16 mouse cellular contexts compared by ENCODE assay signal in genomic region chrX:50836029-50836691, GRCm38 (mm10). TPM values are rescaled to one million over a fixed set of nuclear protein-coding genes. Genes with fewer than 3 reads are reported as not detected.
DNase-seq lines count a peak whose midpoint lies in the region; ATAC-seq and TF ChIP-seq lines count a peak whose summit lies in the region.
"Had no signal": no experiment of that assay in that cellular context is flagged by ENCODE, and none has a peak within 500 bp of the region (broad histone marks: within the 10 kb centered on the region; RNA-seq: fewer than 3 reads in every experiment).

No protein-coding gene starts in this region.

- intact Hi-C loops in left cerebral cortex, postnatal 4 days (cut with DNase I), result no loop called here

- no peaks in the 10 kb centered on the region for H3K4me1 ChIP-seq in liver, postnatal 0 days (ENCODE audit: insufficient read depth)
- H3K4me1 ChIP-seq in thymus, adult 2 months (replicated peaks; ENCODE audit: control insufficient read depth, insufficient read depth, low read length), result no peaks in the 10 kb centered on the region
- H3K4me1 ChIP-seq in hindbrain, embryonic 13.5 days (replicated peaks), result no peaks in the 10 kb centered on the region
- no peaks in the 10 kb centered on the region for H3K4me1 ChIP-seq in forebrain, embryonic 10.5 days
- H3K4me1 ChIP-seq: heart, embryonic 10.5 days had no signal

- peak; percentile 79 for ATAC-seq in CD4-positive, CD25-positive, alpha-beta regulatory T cell, adult 4 months
- ATAC-seq in liver, postnatal 0 days, result no peak
- ATAC-seq in hindbrain, embryonic 13.5 days (ENCODE audit: low FRiP score), result no peak

- no peak overlapping the region for H3K4me3 ChIP-seq in liver, postnatal 0 days (ENCODE audit: low read depth, low read length)
- H3K4me3 ChIP-seq in thymus, adult 2 months (ENCODE audit: control insufficient read depth, insufficient read depth, low read length), result peak overlapping the region; percentile 35
- no peak overlapping the region for H3K4me3 ChIP-seq in hindbrain, embryonic 13.5 days
- H3K4me3 ChIP-seq in forebrain, embryonic 10.5 days, result no peak overlapping the region
- H3K4me3 ChIP-seq: heart, embryonic 10.5 days; midbrain, embryonic 10.5 days had no signal

- peak; percentile 3 for DNase-seq in brain, adult 2 months (ENCODE audit: low read depth, low spot score)
- no peak for DNase-seq in liver, postnatal 0 days
- DNase-seq in thymus, adult 2 months, result peak; percentile 40
- no peak for DNase-seq in left cerebral cortex, postnatal 4 days
- no peak for DNase-seq in forebrain, embryonic 10.5 days (ENCODE audit: extremely low spot score, low spot score)
- DNase-seq: cerebellum, postnatal 36 days; layer of hippocampus, postnatal 36 days; retina, postnatal 1 day had no signal

- H3K9me3 ChIP-seq in liver, postnatal 0 days (ENCODE audit: low read length), result no peaks in the 10 kb centered on the region
- H3K9me3 ChIP-seq in hindbrain, embryonic 13.5 days, result no peaks in the 10 kb centered on the region
- H3K9me3 ChIP-seq in forebrain, embryonic 10.5 days, result no peaks in the 10 kb centered on the region
- H3K9me3 ChIP-seq: G1E; heart, embryonic 10.5 days; midbrain, embryonic 10.5 days had no signal

- no peak for TF ChIP-seq EP300 in liver, postnatal 0 days (IDR thresholded peaks at IDR 0.05; ENCODE audit: low read depth)

- 33% methylated on average over 10 of the region's 10 CpGs for WGBS in liver, postnatal 0 days (ENCODE audit: insufficient replicate concordance)
- WGBS in thymus, adult 2 months, result 4% methylated on average over 9 of the region's 10 CpGs
- WGBS in hindbrain, embryonic 13.5 days, result 56% methylated on average over 10 of the region's 10 CpGs
- 67% methylated on average over 10 of the region's 10 CpGs for WGBS in forebrain, embryonic 10.5 days

- no peaks in the 10 kb centered on the region for H3K27me3 ChIP-seq in liver, postnatal 0 days (ENCODE audit: insufficient read depth, low read length)
- H3K27me3 ChIP-seq in thymus, adult 2 months (ENCODE audit: control insufficient read depth, insufficient read depth, low read length), result no peaks in the 10 kb centered on the region
- peaks cover 17% of the 10 kb centered on the region for H3K27me3 ChIP-seq in hindbrain, embryonic 13.5 days
- H3K27me3 ChIP-seq in forebrain, embryonic 10.5 days (ENCODE audit: poor library complexity, severe bottlenecking), result peaks cover 40% of the 10 kb centered on the region

- TF ChIP-seq POLR2A in thymus, adult 2 months (IDR thresholded peaks at IDR 0.05; ENCODE audit: control insufficient read depth, extremely low read depth, insufficient read depth, low read length, poor library complexity), result 0 out of 2 replicates have a peak, but pooled peaks have one; percentile 14

- H3K9ac ChIP-seq in liver, postnatal 0 days (replicated peaks), result no peak overlapping the region
- no peak overlapping the region for H3K9ac ChIP-seq in hindbrain, embryonic 13.5 days
- H3K9ac ChIP-seq: hindbrain, embryonic 14.5 days; liver, embryonic 14.5 days had no signal

- TF ChIP-seq CTCF in liver, postnatal 0 days (IDR thresholded peaks at IDR 0.05; ENCODE audit: low read depth), result no peak
- TF ChIP-seq CTCF in thymus, adult 2 months (IDR thresholded peaks at IDR 0.05; ENCODE audit: borderline replicate concordance, control insufficient read depth, extremely low read depth, insufficient read depth, low read length, poor library complexity), result no peak

- H3K36me3 ChIP-seq in liver, postnatal 0 days (replicated peaks; ENCODE audit: insufficient read depth, low read length), result no peaks in the 10 kb centered on the region
- H3K36me3 ChIP-seq in thymus, adult 2 months (ENCODE audit: control insufficient read depth, insufficient read depth, low read length), result no peaks in the 10 kb centered on the region
- no peaks in the 10 kb centered on the region for H3K36me3 ChIP-seq in hindbrain, embryonic 13.5 days
- no peaks in the 10 kb centered on the region for H3K36me3 ChIP-seq in forebrain, embryonic 10.5 days (replicated peaks)
- H3K36me3 ChIP-seq: G1E; heart, embryonic 10.5 days; midbrain, embryonic 10.5 days had no signal

- peak overlapping the region; percentile 38 for H3K4me2 ChIP-seq in liver, postnatal 0 days (ENCODE audit: low read depth, low read length)
- no peak overlapping the region for H3K4me2 ChIP-seq in hindbrain, embryonic 13.5 days
- H3K4me2 ChIP-seq: hindbrain, embryonic 14.5 days had no signal

- H3K27ac ChIP-seq in liver, postnatal 0 days (ENCODE audit: low read depth), result peak overlapping the region; percentile 60
- H3K27ac ChIP-seq in thymus, adult 2 months (ENCODE audit: control insufficient read depth, insufficient read depth, low read length), result peak overlapping the region; percentile 100
- no peak overlapping the region for H3K27ac ChIP-seq in hindbrain, embryonic 13.5 days
- no peak overlapping the region for H3K27ac ChIP-seq in forebrain, embryonic 10.5 days
- H3K27ac ChIP-seq: heart, embryonic 10.5 days; hindbrain, embryonic 14.5 days; kidney, postnatal 0 days; liver, embryonic 14.5 days; midbrain, embryonic 10.5 days had no signal

RNA-seq across cellular contexts. Expression of gene Stk26, which starts 4.7 kb away (rescaled TPM):
- 1 to 10 TPM; 8.7 to 9.4 TPM for polyA plus RNA-seq in CD4-positive, CD25-positive, alpha-beta regulatory T cell, adult 4 months (2017; shearing (Covaris generic))
- polyA plus RNA-seq in liver, postnatal 0 days (2015; fragmentation: Nextera tagmentation; extraction: Ambion mirVana), result 2.5 and 3.9 TPM in 2 replicates
- polyA plus RNA-seq in thymus, adult 2 months (2012; rRNA removed), result 34.9 and 37.8 TPM in 2 replicates
- polyA plus RNA-seq in hindbrain, embryonic 13.5 days (2015; fragmentation: Nextera tagmentation; extraction: Ambion mirVana), result 0.70 and 0.96 TPM in 2 replicates
- 1 to 10 TPM; 1.2 to 1.5 TPM for total RNA-seq in left cerebral cortex, postnatal 4 days (2021)
- 5.4 and 5.8 TPM in 2 replicates for polyA plus RNA-seq in forebrain, embryonic 10.5 days (2016; fragmentation: Nextera tagmentation; extraction: Ambion mirVana)

Comparison
In these comparisons a context has a peak if more than half of its experiments do, and no peak if none do; other contexts are left out.
1. DNase-seq: peak in brain, adult 2 months (single experiment) and thymus, adult 2 months (single experiment); none in liver, postnatal 0 days (single experiment), left cerebral cortex, postnatal 4 days (single experiment) and forebrain, embryonic 10.5 days (single experiment).
2. H3K27ac ChIP-seq: peak in liver, postnatal 0 days (single experiment) and thymus, adult 2 months (single experiment); none in hindbrain, embryonic 13.5 days (single experiment) and forebrain, embryonic 10.5 days (single experiment).